ENCODE assay signal across 12 mouse cellular contexts in the genomic region with DNA sequence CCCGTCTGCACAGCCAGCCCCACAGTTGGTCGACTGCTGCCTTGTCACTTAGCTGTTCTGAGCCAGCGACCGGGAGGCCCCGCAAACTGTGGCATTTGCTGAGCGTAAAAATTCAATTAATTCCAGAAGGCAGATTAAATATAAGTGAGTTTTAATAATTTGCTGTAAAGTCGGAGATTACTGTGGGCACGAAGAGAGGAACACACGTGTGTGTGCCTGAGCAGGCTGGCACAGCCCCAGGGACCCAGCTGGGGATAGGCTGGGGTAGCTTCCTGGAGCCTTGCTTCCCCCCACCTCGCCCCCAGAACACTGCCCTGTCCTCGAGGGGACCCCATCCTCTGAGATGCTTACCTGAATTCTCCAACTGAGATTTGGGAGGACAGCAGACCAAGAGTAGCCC.
A peak's percentile ranks its signal among the peaks of the same experiment; 100 is the strongest.
DNase-seq lines count a peak whose midpoint lies in the region; ATAC-seq and TF ChIP-seq lines count a peak whose summit lies in the region.
"Had no signal": no experiment of that assay in that cellular context is flagged by ENCODE, and none has a peak within 500 bp of the region (broad histone marks: within the 10 kb centered on the region; RNA-seq: fewer than 3 reads in every experiment).

No protein-coding gene starts in this region.

- H3K27me3 ChIP-seq in hindbrain, embryonic 10.5 days (ENCODE audit: insufficient read depth, poor library complexity, severe bottlenecking) = peaks cover 85% of the 10 kb centered on the region
- H3K27me3 ChIP-seq in hindbrain, embryonic 11.5 days (ENCODE audit: control insufficient read depth, insufficient read depth, low read length) = no peaks in the 10 kb centered on the region
- H3K27me3 ChIP-seq in forebrain, embryonic 14.5 days (replicated peaks; ENCODE audit: control insufficient read depth, insufficient read depth, low read length) = no peaks in the 10 kb centered on the region
- H3K27me3 ChIP-seq in midbrain, embryonic 11.5 days (ENCODE audit: control insufficient read depth, insufficient read depth, low read length) = peaks cover 8% of the 10 kb centered on the region; the same call in 1 of the 2 replicates

- no peak for TF ChIP-seq POLR2A in brain, embryonic 14.5 days (IDR thresholded peaks at IDR 0.05; ENCODE audit: borderline replicate concordance, extremely low read depth, insufficient read depth, insufficient read length, poor library complexity, severe bottlenecking)

- no peak overlapping the region for H3K4me2 ChIP-seq in hindbrain, embryonic 11.5 days (replicated peaks; ENCODE audit: low read depth, low read length)
- H3K4me2 ChIP-seq in forebrain, embryonic 14.5 days (ENCODE audit: low read length) = no peak overlapping the region; the same call in 1 of the 2 replicates
- no peak overlapping the region for H3K4me2 ChIP-seq in midbrain, embryonic 11.5 days
- H3K4me2 ChIP-seq: lung, embryonic 14.5 days had no signal

- ATAC-seq in hindbrain, embryonic 11.5 days (ENCODE audit: low FRiP score) = no peak
- ATAC-seq in forebrain, embryonic 14.5 days = no peak
- ATAC-seq in midbrain, embryonic 11.5 days (ENCODE audit: low FRiP score) = no peak

- H3K4me1 ChIP-seq in hindbrain, embryonic 10.5 days (replicated peaks) = peaks cover 100% of the 10 kb centered on the region
- H3K4me1 ChIP-seq in hindbrain, embryonic 11.5 days (replicated peaks; ENCODE audit: control insufficient read depth, insufficient read depth, low read length) = peaks cover 77% of the 10 kb centered on the region
- peaks cover 93% of the 10 kb centered on the region for H3K4me1 ChIP-seq in forebrain, embryonic 14.5 days (ENCODE audit: control insufficient read depth, insufficient read depth, low read length)
- peaks cover 89% of the 10 kb centered on the region for H3K4me1 ChIP-seq in midbrain, embryonic 11.5 days (ENCODE audit: control insufficient read depth, insufficient read depth, low read length)

- 38% methylated on average over 11 of the region's 11 CpGs for WGBS in hindbrain, embryonic 10.5 days
- WGBS in hindbrain, embryonic 11.5 days = 31% methylated on average over 11 of the region's 11 CpGs
- WGBS in forebrain, embryonic 14.5 days = 27% methylated on average over 11 of the region's 11 CpGs
- WGBS in midbrain, embryonic 11.5 days = 28% methylated on average over 11 of the region's 11 CpGs

- no peak for DNase-seq in hindbrain, embryonic 10.5 days (ENCODE audit: low spot score)
- DNase-seq in hindbrain, embryonic 11.5 days (ENCODE audit: low spot score) = no peak
- DNase-seq in brain, embryonic 14.5 days (ENCODE audit: low read depth) = peak; percentile 60
- DNase-seq in forebrain, embryonic 14.5 days (ENCODE audit: low spot score) = no peak
- no peak for DNase-seq in midbrain, embryonic 11.5 days (ENCODE audit: low spot score, missing footprints)
- no peak for DNase-seq in frontal cortex, postnatal 14 days (ENCODE audit: low spot score in 2 of 2)
- no peak for DNase-seq in spleen, postnatal 36 days (ENCODE audit: low spot score in 2 of 2)
- no peak for DNase-seq in layer of hippocampus, postnatal 10 days (ENCODE audit: low spot score in 2 of 2)
- DNase-seq: cerebellum, postnatal 36 days; kidney, adult 8-10 months; lung, embryonic 14.5 days had no signal

- H3K9me3 ChIP-seq in hindbrain, embryonic 10.5 days = no peaks in the 10 kb centered on the region
- no peaks in the 10 kb centered on the region for H3K9me3 ChIP-seq in hindbrain, embryonic 11.5 days (ENCODE audit: control insufficient read depth, low read length)
- no peaks in the 10 kb centered on the region for H3K9me3 ChIP-seq in forebrain, embryonic 14.5 days (replicated peaks; ENCODE audit: control insufficient read depth, low read length)
- H3K9me3 ChIP-seq in midbrain, embryonic 11.5 days (ENCODE audit: control insufficient read depth, low read length) = no peaks in the 10 kb centered on the region

- H3K4me3 ChIP-seq in hindbrain, embryonic 10.5 days = no peak overlapping the region
- no peak overlapping the region for H3K4me3 ChIP-seq in hindbrain, embryonic 11.5 days (ENCODE audit: low read depth, low read length)
- no peak overlapping the region for H3K4me3 ChIP-seq in forebrain, embryonic 14.5 days (ENCODE audit: low read depth, low read length)
- no peak overlapping the region for H3K4me3 ChIP-seq in midbrain, embryonic 11.5 days (ENCODE audit: low read depth, low read length)
- H3K4me3 ChIP-seq: myocyte had no signal

- TF ChIP-seq CTCF in brain, embryonic 14.5 days (IDR thresholded peaks at IDR 0.05; ENCODE audit: borderline replicate concordance, extremely low read depth, insufficient read depth, insufficient read length) = no peak

- peak overlapping the region; percentile 57 for H3K27ac ChIP-seq in hindbrain, embryonic 10.5 days
- H3K27ac ChIP-seq in hindbrain, embryonic 11.5 days (ENCODE audit: low read depth, low read length) = no peak overlapping the region
- H3K27ac ChIP-seq in forebrain, embryonic 14.5 days (ENCODE audit: low read depth, low read length) = peak overlapping the region; percentile 96
- peak overlapping the region; percentile 0; the same call in 1 of the 2 replicates for H3K27ac ChIP-seq in midbrain, embryonic 11.5 days (ENCODE audit: low read depth, low read length)

- H3K36me3 ChIP-seq in hindbrain, embryonic 10.5 days = no peaks in the 10 kb centered on the region
- no peaks in the 10 kb centered on the region for H3K36me3 ChIP-seq in hindbrain, embryonic 11.5 days (ENCODE audit: control insufficient read depth, insufficient read depth, low read length)
- no peaks in the 10 kb centered on the region for H3K36me3 ChIP-seq in forebrain, embryonic 14.5 days (ENCODE audit: control insufficient read depth, insufficient read depth, low read length)
- H3K36me3 ChIP-seq in midbrain, embryonic 11.5 days (ENCODE audit: control insufficient read depth, insufficient read depth, low read length) = no peaks in the 10 kb centered on the region

- H3K9ac ChIP-seq in hindbrain, embryonic 11.5 days (ENCODE audit: low read depth, low read length) = no peak overlapping the region
- no peak overlapping the region for H3K9ac ChIP-seq in forebrain, embryonic 14.5 days (ENCODE audit: low read length)
- peak overlapping the region; percentile 30; the same call in 1 of the 2 replicates for H3K9ac ChIP-seq in midbrain, embryonic 11.5 days (ENCODE audit: low read length)
- H3K9ac ChIP-seq: lung, embryonic 14.5 days had no signal
